Mouse (Mus musculus) myocyte (in vitro differentiated cells): ENCODE data around the gene Gpr37.

Experiments used
- E2F4 ChIP-seq: IDR thresholded peaks from one replicate; pipeline ENCODE4 v1.6.1; 2011; ENCODE audit warnings: mild to moderate bottlenecking, control low read depth, moderate library complexity; ENCODE audit not compliant: insufficient read depth
- MAX ChIP-seq: IDR thresholded peaks from one replicate; pipeline ENCODE4 v1.6.1; 2011; ENCODE audit warnings: low read depth, mild to moderate bottlenecking, control low read depth
- POLR2A ChIP-seq: IDR thresholded peaks from one replicate; pipeline ENCODE4 v1.6.1; 2011; ENCODE audit warnings: low read depth, mild to moderate bottlenecking, control low read depth, moderate library complexity; ENCODE audit not compliant: insufficient read length
- USF1 ChIP-seq: IDR thresholded peaks from one replicate; pipeline ENCODE4 v1.6.1; 2011; ENCODE audit warnings: low read depth, mild to moderate bottlenecking, control low read depth, moderate library complexity

GRCm38 (mm10) chr6:25663942-25664341, 26.6 kb downstream of the Gpr37 start:
- TF ChIP-seq POLR2A (no peak), MAX (no peak), E2F4 (no peak), USF1 (no peak)
